Comparison of ENCODE assay signal across 8 mouse cellular contexts in the genomic region with DNA sequence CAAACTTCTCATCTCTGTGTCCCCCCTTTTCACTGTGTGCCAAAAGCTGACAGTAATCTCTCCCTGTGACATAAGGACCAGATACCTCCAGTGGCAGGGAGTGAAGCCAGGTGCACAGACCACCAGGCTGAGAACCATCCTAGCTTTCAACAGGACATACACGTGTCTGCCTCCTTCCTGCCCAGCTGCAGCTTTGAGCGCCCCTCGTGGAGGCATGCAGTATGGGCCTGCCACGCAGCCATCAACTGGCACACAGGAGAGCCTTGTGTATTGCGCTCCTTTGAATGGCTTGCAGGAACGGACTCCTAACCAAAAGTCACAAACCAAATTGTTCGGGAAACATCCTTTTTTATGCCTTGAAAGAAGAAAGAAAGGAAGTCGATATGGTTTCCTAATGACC. TPM values are rescaled to one million over a fixed set of nuclear protein-coding genes. Genes with fewer than 3 reads are reported as not detected.
A peak's percentile ranks its signal among the peaks of the same experiment; 100 is the strongest.
DNase-seq lines count a peak whose midpoint lies in the region; ATAC-seq and TF ChIP-seq lines count a peak whose summit lies in the region.

No protein-coding gene starts in this region.

- peaks cover 10% of the 10 kb centered on the region; the same call in 1 of the 2 replicates for H3K4me1 ChIP-seq in intestine, embryonic 14.5 days (replicated peaks; ENCODE audit: control insufficient read depth, insufficient read depth, low read length)
- H3K4me1 ChIP-seq in intestine, embryonic 16.5 days (ENCODE audit: control insufficient read depth, insufficient read depth, low read length): peaks cover 14% of the 10 kb centered on the region
- peaks cover 26% of the 10 kb centered on the region for H3K4me1 ChIP-seq in hindbrain, embryonic 16.5 days (ENCODE audit: control insufficient read depth, insufficient read depth, low read depth, low read length)
- H3K4me1 ChIP-seq in limb, embryonic 11.5 days (ENCODE audit: control insufficient read depth, insufficient read depth, low read length): 0 out of 2 replicates have a peak, but pooled peaks cover 5% of the 10 kb centered on the region
- peaks cover 22% of the 10 kb centered on the region for H3K4me1 ChIP-seq in olfactory bulb, adult 2 months (ENCODE audit: control insufficient read depth, insufficient read depth, low read length)

- DNase-seq in intestine, embryonic 14.5 days (ENCODE audit: low spot score): peak; percentile 60
- peak; percentile 29 for DNase-seq in adrenal gland, adult 2 months
- DNase-seq in embryo, embryonic 11.5 days (ENCODE audit: low read depth, low spot score): peak; percentile 34
- DNase-seq in limb, embryonic 11.5 days (ENCODE audit: low spot score): peak; percentile 64
- DNase-seq in c-Kit-positive CD71-positive TER-119-positive erythroid progenitor cells, embryonic 14.5 days (ENCODE audit: low spot score): no peak

- no peaks in the 10 kb centered on the region for H3K36me3 ChIP-seq in intestine, embryonic 14.5 days (ENCODE audit: control insufficient read depth, insufficient read depth, low read length)
- H3K36me3 ChIP-seq in intestine, embryonic 16.5 days (ENCODE audit: control insufficient read depth, insufficient read depth, low read length): no peaks in the 10 kb centered on the region
- H3K36me3 ChIP-seq in hindbrain, embryonic 16.5 days (ENCODE audit: control insufficient read depth, insufficient read depth, low read length): no peaks in the 10 kb centered on the region; the same call in 1 of the 2 replicates
- H3K36me3 ChIP-seq in limb, embryonic 11.5 days (ENCODE audit: control insufficient read depth, insufficient read depth, low read length): no peaks in the 10 kb centered on the region

- no peak for ATAC-seq in intestine, embryonic 14.5 days (replicated peaks; ENCODE audit: low FRiP score, low TSS enrichment, low read depth)
- no peak for ATAC-seq in intestine, embryonic 16.5 days
- ATAC-seq in hindbrain, embryonic 16.5 days: peak; percentile 71
- ATAC-seq in limb, embryonic 11.5 days (ENCODE audit: insufficient number of reproducible peaks, low FRiP score, low TSS enrichment, low read depth): no peak

- no peak overlapping the region for H3K9ac ChIP-seq in intestine, embryonic 14.5 days (ENCODE audit: low read length)
- H3K9ac ChIP-seq in intestine, embryonic 16.5 days (ENCODE audit: low read depth, low read length): no peak overlapping the region
- H3K9ac ChIP-seq in hindbrain, embryonic 16.5 days (ENCODE audit: low read depth, low read length): no peak overlapping the region
- H3K9ac ChIP-seq in limb, embryonic 11.5 days (ENCODE audit: low read length): no peak overlapping the region

- no peak for TF ChIP-seq POLR2A in olfactory bulb, adult 2 months (IDR thresholded peaks at IDR 0.05; ENCODE audit: insufficient read depth, low read depth, low read length)

- H3K27ac ChIP-seq in intestine, embryonic 14.5 days (ENCODE audit: low read depth): no peak overlapping the region
- H3K27ac ChIP-seq in intestine, embryonic 16.5 days (ENCODE audit: low read length): no peak overlapping the region
- H3K27ac ChIP-seq in hindbrain, embryonic 16.5 days (ENCODE audit: low read depth, low read length): no peak overlapping the region
- no peak overlapping the region for H3K27ac ChIP-seq in limb, embryonic 11.5 days (replicated peaks; ENCODE audit: low read depth, low read length)
- H3K27ac ChIP-seq in olfactory bulb, adult 2 months (ENCODE audit: insufficient read depth, low read depth, low read length): no peak overlapping the region

- 13% methylated on average over 8 of the region's 8 CpGs for WGBS in intestine, embryonic 14.5 days
- WGBS in intestine, embryonic 16.5 days: 12% methylated on average over 8 of the region's 8 CpGs
- WGBS in hindbrain, embryonic 16.5 days: 4% methylated on average over 8 of the region's 8 CpGs
- WGBS in limb, embryonic 11.5 days: 15% methylated on average over 8 of the region's 8 CpGs
- WGBS in olfactory bulb, adult 2 months: 2% methylated on average over 8 of the region's 8 CpGs

- no peak overlapping the region for H3K4me2 ChIP-seq in intestine, embryonic 14.5 days (ENCODE audit: low read length)
- H3K4me2 ChIP-seq in intestine, embryonic 16.5 days (ENCODE audit: low read depth, low read length): no peak overlapping the region
- H3K4me2 ChIP-seq in hindbrain, embryonic 16.5 days (ENCODE audit: low read length): peak overlapping the region; percentile 71
- no peak overlapping the region for H3K4me2 ChIP-seq in limb, embryonic 11.5 days (ENCODE audit: low read depth, severe bottlenecking)

- H3K9me3 ChIP-seq in intestine, embryonic 14.5 days (ENCODE audit: control insufficient read depth, low read length): no peaks in the 10 kb centered on the region
- no peaks in the 10 kb centered on the region for H3K9me3 ChIP-seq in intestine, embryonic 16.5 days (ENCODE audit: control insufficient read depth, low read length)
- H3K9me3 ChIP-seq in hindbrain, embryonic 16.5 days (ENCODE audit: control insufficient read depth, low read length): no peaks in the 10 kb centered on the region
- H3K9me3 ChIP-seq in limb, embryonic 11.5 days (ENCODE audit: control insufficient read depth, low read length): no peaks in the 10 kb centered on the region

- H3K4me3 ChIP-seq in intestine, embryonic 14.5 days (ENCODE audit: low read depth, low read length): no peak overlapping the region
- no peak overlapping the region for H3K4me3 ChIP-seq in intestine, embryonic 16.5 days (ENCODE audit: low read length)
- H3K4me3 ChIP-seq in hindbrain, embryonic 16.5 days (ENCODE audit: low read length): peak overlapping the region; percentile 51
- H3K4me3 ChIP-seq in limb, embryonic 11.5 days (ENCODE audit: low read depth, low read length): no peak overlapping the region
- peak overlapping the region; percentile 8 for H3K4me3 ChIP-seq in olfactory bulb, adult 2 months (ENCODE audit: insufficient read depth, low read depth, low read length)

- H3K27me3 ChIP-seq in intestine, embryonic 14.5 days (replicated peaks; ENCODE audit: control insufficient read depth, insufficient read depth, low read length): peaks cover 38% of the 10 kb centered on the region
- H3K27me3 ChIP-seq in intestine, embryonic 16.5 days (replicated peaks; ENCODE audit: control insufficient read depth, insufficient read depth, low read length): peaks cover 37% of the 10 kb centered on the region
- H3K27me3 ChIP-seq in hindbrain, embryonic 16.5 days (replicated peaks; ENCODE audit: control insufficient read depth, insufficient read depth, low read length): no peaks in the 10 kb centered on the region
- H3K27me3 ChIP-seq in limb, embryonic 11.5 days (ENCODE audit: control insufficient read depth, insufficient read depth, low read length): peaks cover 42% of the 10 kb centered on the region

- TF ChIP-seq CTCF in olfactory bulb, adult 2 months (IDR thresholded peaks at IDR 0.05; ENCODE audit: insufficient read depth, low read depth, low read length): peak; percentile 91

RNA-seq across cellular contexts. Expression of gene Sez6l, which starts 3.1 kb away (rescaled TPM):
- 2.4 and 2.7 TPM in 2 replicates for polyA plus RNA-seq in intestine, embryonic 14.5 days (2014; fragmentation: Nextera tagmentation; extraction: Ambion mirVana)
- 1.5 and 1.7 TPM in 2 replicates for polyA plus RNA-seq in intestine, embryonic 16.5 days (2015; fragmentation: Nextera tagmentation; extraction: Ambion mirVana)
- 1 to 10 TPM; 7.0 to 8.9 TPM for total RNA-seq in adrenal gland, adult 2 months (2021)
- 3.7 and 5.1 TPM in 2 replicates for polyA plus RNA-seq in adrenal gland, adult 2 months (2012; rRNA removed)
- polyA plus RNA-seq in hindbrain, embryonic 16.5 days (2015; fragmentation: Nextera tagmentation; extraction: Ambion mirVana): 42.8 and 52.7 TPM in 2 replicates
- polyA plus RNA-seq in limb, embryonic 11.5 days (2014; fragmentation: Nextera tagmentation; extraction: Ambion mirVana): 0.13 and 0.21 TPM in 2 replicates
- polyA plus RNA-seq in olfactory bulb, adult 2 months (2012; ENCODE audit: insufficient read depth, insufficient read length, low replicate concordance, missing spikeins): 99.7 TPM in 1 of 2 replicates, not detected in the other

Comparison
In these comparisons a context has a peak if more than half of its experiments do, and no peak if none do; other contexts are left out.
1. H3K4me3 ChIP-seq: peak in hindbrain, embryonic 16.5 days (single experiment) and olfactory bulb, adult 2 months (single experiment); none in intestine, embryonic 14.5 days (single experiment), intestine, embryonic 16.5 days (single experiment) and limb, embryonic 11.5 days (single experiment).